Mouse (Mus musculus): Measurements from ENCODE around the gene Gm20425.
"Not testable (repeated sequence)": the region's sequence is repeated elsewhere in the genome, so short reads cannot be mapped to it uniquely, and the experiment has no call there.

Gm20425 gene

DNA sequence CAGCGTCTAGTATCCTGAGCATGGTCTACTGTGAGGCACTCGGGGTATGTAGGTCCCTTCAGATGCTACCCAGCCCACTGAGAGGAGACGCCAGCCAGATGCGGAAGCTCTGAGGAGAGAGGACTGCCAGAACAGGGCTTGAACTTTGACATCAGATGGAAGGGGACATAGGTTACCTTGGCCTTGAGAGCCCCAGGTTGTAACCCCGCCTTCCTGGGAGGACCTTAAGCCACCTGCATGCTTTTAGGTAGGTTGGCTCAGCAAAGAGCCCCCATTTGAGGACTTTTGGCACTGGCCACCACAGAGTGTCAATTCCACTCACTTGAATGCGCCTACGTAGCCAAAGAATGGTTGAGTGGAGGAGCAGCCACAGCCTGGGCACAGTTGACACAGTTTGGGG lies 5.4 kb downstream of the Gm20425 start:
- DNase-seq (ENCODE audit: low read depth, low spot score): no peak

GRCm38 (mm10) chr9:103214281-103214680 lies 15.8 kb downstream of the Gm20425 start:
- DNase-seq (ENCODE audit: low read depth, low spot score): no peak

DNA sequence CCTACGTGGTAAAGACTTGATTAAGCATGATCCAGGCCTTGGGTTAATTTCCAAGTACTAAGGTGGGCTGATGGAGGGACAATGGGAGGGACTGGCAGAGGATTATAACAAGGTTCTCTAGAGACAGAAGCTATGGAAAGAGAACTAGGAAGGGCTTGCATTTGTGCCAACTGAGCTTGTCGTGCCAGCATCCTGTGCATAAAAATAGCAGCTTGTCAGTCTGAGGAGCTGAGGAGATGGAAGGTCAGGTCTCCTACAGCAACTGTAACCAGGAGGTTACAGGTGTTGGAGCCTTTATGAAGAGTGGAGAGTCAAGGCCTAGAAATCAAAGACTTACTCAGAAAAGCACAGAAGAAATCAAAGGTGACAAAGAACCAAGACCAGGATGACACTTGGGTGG lies 16.5 kb downstream of the Gm20425 start:
- no peak for DNase-seq (ENCODE audit: low read depth, low spot score)

DNA sequence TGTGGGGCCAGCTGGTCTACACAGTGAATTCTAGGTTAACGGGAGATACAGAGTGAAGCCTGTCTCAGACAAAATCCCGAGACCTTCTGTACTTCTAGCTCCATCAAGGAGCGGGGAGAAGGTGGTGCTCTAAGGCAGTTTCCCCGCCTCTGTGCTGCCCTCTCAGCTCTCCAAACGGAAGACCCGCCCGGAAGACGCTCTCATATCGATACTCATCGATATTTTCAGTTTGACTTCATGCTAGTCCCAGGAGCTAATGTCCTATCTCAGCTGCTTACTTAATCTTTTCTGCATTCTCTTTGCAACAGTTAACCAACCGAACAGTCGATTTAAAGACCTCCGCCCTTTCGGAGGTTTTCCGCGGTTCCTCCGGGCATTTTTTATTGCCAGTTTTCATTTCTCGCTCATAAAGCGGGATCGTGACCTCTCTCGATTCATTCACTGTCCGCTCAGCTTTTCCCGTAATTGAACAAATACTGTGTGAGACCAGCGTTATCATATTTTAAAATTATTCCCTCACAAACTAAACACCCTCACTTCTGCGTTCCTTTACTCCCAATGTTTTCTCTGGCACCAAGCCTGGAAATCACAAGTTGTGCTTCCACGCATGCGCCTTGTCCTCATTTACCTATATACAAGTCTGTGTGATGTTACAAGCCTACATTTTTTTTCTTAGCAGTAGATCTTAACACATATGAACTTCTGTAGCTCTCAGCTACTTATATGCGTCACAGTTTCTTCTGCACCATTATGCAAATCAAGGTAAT lies 17.3 kb downstream of the Gm20425 start:
- no peak for DNase-seq (ENCODE audit: low read depth, low spot score)

- no peak for DNase-seq (ENCODE audit: low read depth, low spot score)
Measured at GRCm38 (mm10) chr9:103208802-103209423, 21.2 kb downstream of the Gm20425 start.

DNA sequence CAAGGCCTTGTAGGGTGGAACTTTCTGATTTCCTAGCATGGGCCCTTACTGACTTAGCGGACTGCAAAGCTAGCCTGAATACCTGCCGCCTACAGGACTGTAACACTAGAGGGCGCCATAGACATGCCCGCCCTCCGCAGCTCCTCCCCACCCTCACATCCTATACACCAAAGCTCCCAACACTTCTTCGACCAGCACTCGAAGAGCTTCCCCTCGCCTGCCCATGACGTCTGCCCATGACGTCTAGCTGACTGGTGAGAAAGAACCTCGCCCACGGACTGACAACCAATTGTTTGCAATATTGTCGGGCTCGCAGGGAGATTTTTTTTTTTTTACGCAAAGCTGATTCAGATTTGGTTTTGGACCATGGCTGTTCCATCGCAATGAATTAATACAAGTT lies 22.3 kb downstream of the Gm20425 start:
- peak; percentile 91 for DNase-seq (ENCODE audit: low read depth, low spot score)

GRCm38 (mm10) chr9:103205786-103206185 lies 24.3 kb downstream of the Gm20425 start:
- DNase-seq (ENCODE audit: low read depth, low spot score): no peak

GRCm38 (mm10) chr9:103201561-103202260 lies 28.4 kb downstream of the Gm20425 start, which contains the start of gene Srprb:
Gene Srprb, minus strand, starts transcription at chr9:103202137.
- DNase-seq (ENCODE audit: low read depth, low spot score): peak; percentile 92

DNA sequence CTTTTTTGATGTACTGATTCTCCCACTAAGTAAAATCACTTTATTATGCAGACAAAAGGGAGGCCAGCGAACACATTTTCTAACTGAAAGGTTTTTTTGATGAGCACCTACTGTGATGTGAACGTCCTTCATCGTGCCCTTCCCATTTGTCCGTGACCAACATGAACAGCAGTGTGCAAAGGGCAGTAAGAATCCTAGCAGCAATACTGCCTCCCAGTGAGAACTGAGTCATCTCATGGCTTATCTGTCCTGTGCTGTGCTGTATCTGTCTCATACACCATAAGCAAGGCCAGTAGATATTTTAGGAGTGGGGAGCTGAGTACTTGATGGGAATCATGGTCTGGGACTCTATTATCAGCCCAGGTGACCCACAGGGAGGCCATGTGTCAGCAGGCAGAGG lies 41.7 kb downstream of the Gm20425 start:
- DNase-seq (ENCODE audit: low read depth, low spot score): no peak

DNA sequence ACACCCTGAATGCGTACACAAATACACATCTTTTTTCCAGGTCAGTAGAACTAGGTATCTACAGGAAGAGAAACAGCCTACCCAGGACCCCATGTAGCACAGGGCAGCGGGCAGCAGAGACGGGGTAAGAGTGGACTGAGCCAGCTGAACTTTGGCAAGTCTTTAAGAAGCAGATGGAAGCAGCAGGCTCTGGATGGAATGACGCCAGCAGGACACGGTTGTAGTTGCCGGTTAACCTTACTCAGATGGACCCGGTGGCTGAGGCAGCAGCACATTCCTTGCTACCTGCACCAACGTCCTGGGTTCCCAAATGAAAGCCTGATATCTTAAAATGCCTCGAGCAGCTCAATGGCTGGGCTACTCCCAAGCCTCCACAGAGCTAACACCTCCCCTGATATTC lies 43.4 kb downstream of the Gm20425 start:
- no peak for DNase-seq (ENCODE audit: low read depth, low spot score)

DNA sequence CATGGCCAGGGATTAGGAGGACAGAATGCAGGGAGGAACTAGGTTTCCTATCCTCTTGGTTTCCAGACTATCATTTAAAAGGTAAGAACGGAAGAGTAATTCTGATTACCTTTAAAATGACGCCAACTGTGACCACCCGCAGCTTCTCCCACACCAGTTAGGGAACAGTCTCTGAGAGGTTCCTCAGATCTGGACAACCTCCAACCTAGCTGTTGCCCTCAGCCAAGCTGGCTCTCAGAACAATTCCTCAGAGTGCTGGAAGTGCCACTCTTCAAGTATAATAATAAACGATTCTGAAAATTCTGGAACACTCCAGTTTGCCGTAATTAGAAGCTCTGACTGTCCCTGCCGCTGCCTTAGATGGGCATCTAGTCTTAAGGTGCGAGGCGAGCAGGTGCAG lies 44.2 kb downstream of the Gm20425 start:
- no peak for DNase-seq (ENCODE audit: low read depth, low spot score)

DNA sequence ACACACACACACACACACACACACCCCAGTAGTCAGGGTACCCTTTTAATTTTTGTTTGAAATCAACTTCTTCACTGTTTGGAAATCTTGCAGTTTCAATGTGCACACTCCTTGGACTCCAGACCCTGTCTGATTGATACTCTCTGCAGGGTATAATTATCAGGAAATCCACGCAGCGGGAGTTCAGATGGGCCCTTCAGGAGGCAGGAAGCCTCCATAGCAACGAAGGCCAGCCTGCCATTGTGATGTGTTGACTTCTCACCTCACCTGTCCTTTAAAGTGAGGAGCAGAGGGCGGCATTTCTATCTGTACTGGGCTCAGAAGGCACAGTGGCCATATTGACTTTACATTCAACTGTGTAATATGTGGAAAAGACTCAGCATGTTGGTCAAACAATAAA lies 45.3 kb downstream of the Gm20425 start:
- no peak for DNase-seq (ENCODE audit: low read depth, low spot score)

DNA sequence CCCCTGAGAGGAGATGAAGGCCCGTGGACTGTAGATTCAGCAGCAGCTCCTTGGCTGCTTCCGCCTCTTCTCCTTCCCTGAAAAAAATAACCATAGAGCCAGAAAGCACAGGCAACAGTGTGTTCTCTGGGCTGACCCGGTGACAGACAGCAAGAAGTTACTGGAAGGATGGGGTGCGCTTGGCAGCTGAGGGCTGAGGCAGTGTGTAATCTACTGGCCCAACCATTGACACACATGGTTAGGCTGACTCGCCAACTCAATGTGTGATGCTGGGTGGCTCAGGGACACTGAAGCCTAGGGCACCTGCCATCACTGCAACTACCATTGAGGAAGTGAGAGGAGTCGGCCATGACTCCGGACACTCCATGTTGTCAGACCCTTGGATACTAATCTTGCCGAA lies 48.2 kb downstream of the Gm20425 start:
- DNase-seq (ENCODE audit: low read depth, low spot score): no peak

DNA sequence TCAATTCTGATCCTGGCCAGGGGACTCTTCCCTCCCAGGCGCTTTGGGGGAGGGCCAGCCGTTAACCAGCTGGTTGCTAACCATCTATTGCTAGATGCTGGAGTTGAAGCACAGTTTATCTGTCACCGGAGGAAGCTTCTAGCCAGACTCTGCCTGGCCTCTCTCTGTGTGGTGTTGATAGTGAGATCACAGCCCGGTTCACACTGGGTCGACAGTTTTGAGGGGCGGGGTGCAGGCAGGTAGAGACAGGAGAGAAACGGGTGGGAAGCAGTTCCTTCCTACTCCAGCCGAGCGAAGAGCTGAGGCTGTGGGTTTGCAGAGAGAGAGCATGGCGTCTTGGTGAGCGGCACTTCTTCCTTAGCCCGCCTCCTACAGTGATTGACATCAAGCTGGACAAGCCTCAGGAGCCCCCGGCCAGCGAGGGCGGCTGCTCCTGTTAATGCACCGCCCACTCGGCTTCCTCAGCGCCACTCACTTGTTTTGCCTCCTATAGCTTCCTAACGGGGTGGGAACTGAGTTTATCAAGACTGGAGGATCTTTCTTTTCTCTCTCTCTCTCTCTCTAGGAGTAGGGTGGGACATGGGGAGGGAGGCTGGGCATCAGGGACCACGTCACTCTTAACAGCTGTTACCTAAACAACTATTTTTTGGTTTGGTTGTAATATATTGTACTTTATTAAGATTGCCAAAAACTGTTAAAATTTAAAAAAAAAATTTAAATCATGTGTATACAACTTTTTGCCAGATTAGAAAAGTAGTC lies 49.1 kb downstream of the Gm20425 start:
- peak; percentile 74 for DNase-seq (ENCODE audit: low read depth, low spot score)

DNA sequence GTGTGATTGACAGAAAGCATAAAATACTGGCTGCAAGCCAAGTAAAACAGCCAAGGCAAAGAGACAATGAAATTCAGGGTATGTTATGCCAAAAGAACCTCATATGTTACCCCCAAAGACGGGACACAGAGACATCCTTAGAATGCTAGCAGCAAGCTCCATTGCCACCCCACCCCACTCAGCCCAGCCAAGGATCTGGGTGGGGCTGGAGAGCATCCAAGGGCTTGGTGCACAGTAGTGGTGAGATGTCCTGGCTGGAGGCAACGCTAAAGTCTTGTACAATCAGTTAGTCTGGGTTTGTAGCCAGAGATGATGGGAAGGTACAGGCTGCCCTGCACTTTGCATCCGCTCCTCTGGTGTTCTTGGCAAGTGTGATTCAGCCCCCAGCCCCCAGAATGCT lies 49.8 kb downstream of the Gm20425 start:
- no peak for DNase-seq (ENCODE audit: low read depth, low spot score)

DNA sequence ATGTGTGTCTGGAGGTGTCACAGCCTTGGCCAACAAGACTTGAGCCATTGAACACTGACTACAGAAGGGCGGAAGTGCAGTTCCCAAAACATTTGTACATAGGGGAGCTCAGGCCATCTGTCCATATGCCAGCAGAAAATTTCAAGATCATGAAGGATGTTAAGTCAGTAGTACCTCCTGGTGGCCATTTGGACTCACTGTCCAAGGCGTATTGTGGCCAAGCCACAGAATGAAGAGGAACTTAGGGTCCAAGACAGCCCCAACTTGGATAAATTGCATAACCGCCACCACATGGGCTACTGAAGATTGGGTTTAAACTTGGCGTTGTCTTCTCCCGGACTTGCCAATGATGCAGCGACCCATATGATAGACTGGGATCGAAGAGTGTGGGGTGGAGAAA lies 54.4 kb downstream of the Gm20425 start:
- no peak for DNase-seq (ENCODE audit: low read depth, low spot score)

- DNase-seq (ENCODE audit: low read depth, low spot score): no peak
Measured at GRCm38 (mm10) chr9:103174771-103175519, 55.2 kb downstream of the Gm20425 start.

DNA sequence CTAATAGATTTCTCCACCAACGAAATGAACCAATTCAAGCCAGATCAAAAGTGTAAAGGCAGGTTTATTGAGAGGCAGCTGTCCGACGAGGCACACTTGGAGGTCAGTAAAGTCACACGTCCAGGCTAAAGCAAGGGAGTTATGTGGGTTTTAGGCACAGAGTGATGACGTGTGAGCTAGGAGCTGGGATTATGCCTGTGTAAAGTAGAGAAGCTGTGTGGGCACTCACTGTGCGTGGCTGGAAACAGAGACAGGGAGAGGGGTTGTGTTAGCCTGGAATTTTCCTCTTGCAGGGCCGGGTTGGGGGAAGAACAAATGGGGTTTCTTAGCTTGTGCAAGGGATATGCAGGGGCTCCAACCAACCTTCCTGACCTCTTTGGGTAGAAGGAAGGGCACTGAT lies 61.3 kb downstream of the Gm20425 start:
- no peak for DNase-seq (ENCODE audit: low read depth, low spot score)

- no peak for DNase-seq (ENCODE audit: low read depth, low spot score)
Measured at GRCm38 (mm10) chr9:103168046-103168445, 62.1 kb downstream of the Gm20425 start.

- no peak for DNase-seq (ENCODE audit: low read depth, low spot score)
Measured at GRCm38 (mm10) chr9:103163806-103164205, 66.3 kb downstream of the Gm20425 start.

DNA sequence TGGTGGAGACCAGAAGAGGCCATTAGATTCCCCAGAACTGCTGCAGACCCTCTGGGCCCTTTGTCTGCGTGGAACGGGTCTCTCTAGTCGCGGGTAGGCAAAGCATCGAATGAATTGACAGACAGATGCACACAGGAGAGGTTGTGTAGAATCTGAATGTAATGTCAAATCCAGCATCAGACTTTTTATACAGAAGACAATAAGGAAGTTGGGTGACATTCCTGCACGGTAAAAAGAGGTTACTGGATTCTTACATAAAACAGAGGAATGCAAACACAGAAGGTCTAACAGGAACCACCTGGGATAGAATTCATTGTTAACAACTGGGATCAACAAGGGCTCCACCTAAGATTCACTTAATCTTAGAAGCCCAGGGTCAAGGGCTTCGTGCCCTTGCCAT lies 74.9 kb downstream of the Gm20425 start:
- DNase-seq (ENCODE audit: low read depth, low spot score): not testable (repeated sequence)

All from CD4-positive helper T cell, adult 2 months (primary cell).